Mouse (Mus musculus) olfactory bulb, adult 2 months (tissue): ENCODE results near the gene L1cam.

Experiments
- CTCF ChIP-seq: fragments of 200-500 bp; IDR thresholded peaks from 2 replicates; pipeline ENCODE4 v1.5.1; 2012; ENCODE audit warnings: low read depth, mild to moderate bottlenecking, low read length, moderate library complexity; ENCODE audit not compliant: insufficient read depth
- POLR2A ChIP-seq: fragments of 200-500 bp; IDR thresholded peaks from 2 replicates; pipeline ENCODE4 v1.6.1; 2012; ENCODE audit warnings: mild to moderate bottlenecking, low read depth, low read length, moderate library complexity; ENCODE audit not compliant: insufficient read depth

DNA sequence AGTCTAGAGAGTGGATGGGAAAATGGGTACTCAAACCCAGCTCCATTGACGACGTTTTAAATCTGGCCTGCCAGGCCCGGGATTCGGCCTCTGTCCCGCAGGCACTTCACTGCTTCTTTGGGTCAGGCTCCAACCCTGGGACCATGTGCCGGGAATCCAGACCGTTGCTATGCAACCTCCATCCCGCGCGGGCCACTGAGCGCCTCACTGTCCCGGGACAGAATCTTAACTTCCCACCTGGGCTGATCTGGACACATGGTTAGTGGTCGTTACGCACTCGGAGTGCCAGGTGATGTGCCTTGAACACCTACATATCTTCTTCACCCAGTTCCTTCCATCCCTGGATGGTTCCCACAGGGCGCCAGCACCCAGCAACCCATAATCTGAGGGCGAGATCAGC lies 72.2 kb downstream of the L1cam start:
- TF ChIP-seq POLR2A (no peak), CTCF (no peak)
